Mouse (Mus musculus): ENCODE data around the gene Gtdc1. TPM values are rescaled to one million over a fixed set of nuclear protein-coding genes. Genes with fewer than 3 reads are reported as not detected.
A peak's percentile ranks its signal among the peaks of the same experiment; 100 is the strongest.

Gene Gtdc1
- polyA plus RNA-seq, 1 experiment = 7.2 TPM

DNA sequence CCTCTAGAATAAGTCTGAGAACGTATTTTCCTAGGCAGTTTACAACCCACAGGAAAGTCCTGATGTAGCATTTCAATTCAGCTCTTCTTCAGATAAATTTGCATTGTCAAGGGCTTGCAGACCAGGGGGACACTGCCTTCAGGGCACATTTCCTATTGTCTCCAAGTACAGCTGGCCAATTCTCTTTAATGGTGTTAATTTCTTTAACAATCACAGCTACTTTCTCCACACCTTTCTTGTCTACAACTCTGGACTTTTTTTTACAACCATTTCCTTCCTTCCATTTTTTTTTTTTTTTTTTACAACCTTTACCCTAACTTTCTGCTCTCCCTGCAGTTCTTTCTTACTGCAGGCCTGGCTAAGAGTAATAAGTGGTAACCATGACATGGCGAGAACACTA lies 97.7 kb downstream of the Gtdc1 start:
- DNase-seq = no peak
- Histone ChIP-seq H3K27me3 (replicated peaks; ENCODE audit: control insufficient read depth, insufficient read depth, low read length) (no peaks in the 10 kb centered on the region), H3K4me3 (ENCODE audit: insufficient read depth, low read depth, low read length) (no peak overlapping the region), H3K36me3 (ENCODE audit: control insufficient read depth, insufficient read depth, low read length) (no peaks in the 10 kb centered on the region), H3K27ac (ENCODE audit: insufficient read depth, low read depth, low read length) (no peak overlapping the region), H3K4me1 (ENCODE audit: control insufficient read depth, insufficient read depth, low read length) (no peaks in the 10 kb centered on the region)
- no peak for TF ChIP-seq POLR2A (IDR thresholded peaks at IDR 0.05; ENCODE audit: low read depth, low read length)
- WGBS = 78% methylated on average over 2 of the region's 2 CpGs

DNA sequence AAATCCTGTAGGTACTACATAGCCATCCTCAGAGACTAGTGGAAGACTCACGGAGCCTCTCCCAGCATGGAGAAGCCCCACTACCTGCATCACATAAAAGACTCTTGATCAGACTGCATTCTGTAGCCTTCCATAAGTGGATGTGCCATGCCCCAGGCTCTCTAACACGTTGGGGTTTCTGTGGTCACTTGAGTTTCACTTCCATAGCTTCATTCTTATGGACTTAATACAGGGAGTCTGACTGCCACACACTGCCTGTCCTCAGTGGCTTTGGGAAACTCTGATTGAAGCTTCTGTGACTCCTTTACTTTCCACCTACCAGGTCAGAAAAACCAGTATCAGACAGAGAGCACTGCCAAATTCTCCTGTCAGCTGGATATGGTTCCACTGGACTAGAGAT lies 98.1 kb downstream of the Gtdc1 start:
- H3K27ac ChIP-seq (ENCODE audit: insufficient read depth, low read depth, low read length) = no peak overlapping the region
- DNase-seq = no peak
- no peaks in the 10 kb centered on the region for H3K4me1 ChIP-seq (ENCODE audit: control insufficient read depth, insufficient read depth, low read length)
- no peaks in the 10 kb centered on the region for H3K27me3 ChIP-seq (replicated peaks; ENCODE audit: control insufficient read depth, insufficient read depth, low read length)
- H3K4me3 ChIP-seq (ENCODE audit: insufficient read depth, low read depth, low read length) = no peak overlapping the region
- 94% methylated on average over 2 of the region's 2 CpGs for WGBS
- no peaks in the 10 kb centered on the region for H3K36me3 ChIP-seq (ENCODE audit: control insufficient read depth, insufficient read depth, low read length)
- TF ChIP-seq CTCF (conservative IDR thresholded peaks at IDR 0.05; ENCODE audit: insufficient read depth, insufficient read length, low read depth, low read length) = no peak
- no peak for TF ChIP-seq POLR2A (IDR thresholded peaks at IDR 0.05; ENCODE audit: low read depth, low read length)

DNA sequence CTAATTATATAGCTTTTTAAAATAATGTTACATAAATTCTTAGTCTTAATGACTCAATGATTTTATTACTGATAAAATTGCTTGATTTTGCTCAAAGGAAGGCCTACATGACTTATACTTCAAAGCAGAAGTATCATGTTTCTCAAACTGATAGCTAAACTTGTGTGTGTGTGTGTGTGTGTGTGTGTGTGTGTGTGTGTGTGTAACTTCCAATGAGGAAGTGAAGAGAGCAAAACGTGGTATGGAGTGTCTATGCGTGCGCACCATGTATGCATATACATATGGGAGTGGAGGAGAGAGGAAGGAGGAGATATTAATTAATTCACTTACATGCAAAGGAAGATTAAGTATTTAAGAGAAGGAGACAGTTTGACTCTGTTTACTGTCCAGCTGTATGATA lies 100.8 kb downstream of the Gtdc1 start:
- no peak for DNase-seq
- WGBS = 82% methylated on average over 3 of the region's 3 CpGs
- no peak overlapping the region for H3K27ac ChIP-seq (ENCODE audit: insufficient read depth, low read depth, low read length)
- no peak overlapping the region for H3K4me3 ChIP-seq (ENCODE audit: insufficient read depth, low read depth, low read length)
- no peaks in the 10 kb centered on the region for H3K27me3 ChIP-seq (replicated peaks; ENCODE audit: control insufficient read depth, insufficient read depth, low read length)
- no peaks in the 10 kb centered on the region for H3K36me3 ChIP-seq (ENCODE audit: control insufficient read depth, insufficient read depth, low read length)
- TF ChIP-seq CTCF (conservative IDR thresholded peaks at IDR 0.05; ENCODE audit: insufficient read depth, insufficient read length, low read depth, low read length) = no peak
- no peak for TF ChIP-seq POLR2A (IDR thresholded peaks at IDR 0.05; ENCODE audit: low read depth, low read length)
- H3K4me1 ChIP-seq (ENCODE audit: control insufficient read depth, insufficient read depth, low read length) = no peaks in the 10 kb centered on the region

DNA sequence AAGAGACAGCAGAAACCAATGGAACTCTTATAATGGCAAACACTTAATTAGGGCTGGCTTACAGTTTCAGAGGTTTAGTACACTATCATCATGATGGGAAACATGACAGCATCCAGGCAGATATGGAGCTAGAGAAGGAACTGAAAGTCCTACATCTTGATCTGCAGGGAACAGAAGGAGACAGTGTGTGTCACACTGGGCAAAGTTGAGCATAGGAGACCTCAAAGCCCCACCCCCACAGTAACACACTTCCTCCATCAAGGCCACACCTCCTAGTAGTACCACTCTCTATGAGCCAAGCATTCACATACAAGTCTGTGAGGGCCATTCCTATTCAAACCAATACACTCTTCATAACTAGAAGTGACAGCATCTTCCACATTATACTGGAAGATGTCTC lies 109.7 kb downstream of the Gtdc1 start:
- no peak for TF ChIP-seq CTCF (conservative IDR thresholded peaks at IDR 0.05; ENCODE audit: insufficient read depth, insufficient read length, low read depth, low read length)
- no peak for DNase-seq
- no peak overlapping the region for H3K4me3 ChIP-seq (ENCODE audit: insufficient read depth, low read depth, low read length)
- H3K27ac ChIP-seq (ENCODE audit: insufficient read depth, low read depth, low read length) = no peak overlapping the region
- H3K27me3 ChIP-seq (replicated peaks; ENCODE audit: control insufficient read depth, insufficient read depth, low read length) = no peaks in the 10 kb centered on the region
- H3K36me3 ChIP-seq (ENCODE audit: control insufficient read depth, insufficient read depth, low read length) = no peaks in the 10 kb centered on the region
- H3K4me1 ChIP-seq (ENCODE audit: control insufficient read depth, insufficient read depth, low read length) = no peaks in the 10 kb centered on the region

DNA sequence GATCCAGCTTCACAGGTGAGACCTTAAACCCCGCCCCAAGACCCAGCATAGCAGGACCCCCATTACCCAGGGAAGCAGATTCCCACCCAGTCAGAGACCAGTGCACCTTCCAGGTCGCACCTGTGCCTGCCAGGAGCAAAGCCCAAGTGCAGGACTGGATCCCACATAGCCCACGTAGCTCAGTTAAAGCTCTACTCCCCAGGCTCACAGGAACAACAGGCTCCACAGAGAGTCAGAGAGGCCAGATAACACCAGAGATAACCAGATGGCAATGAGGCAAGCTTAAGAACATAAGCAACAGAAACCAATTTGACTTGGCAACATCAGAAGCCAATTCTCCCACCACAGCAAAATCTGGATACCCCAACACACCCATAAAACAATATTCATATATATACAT lies 113.7 kb downstream of the Gtdc1 start:
- 83% methylated on average over 3 of the region's 3 CpGs for WGBS

DNA sequence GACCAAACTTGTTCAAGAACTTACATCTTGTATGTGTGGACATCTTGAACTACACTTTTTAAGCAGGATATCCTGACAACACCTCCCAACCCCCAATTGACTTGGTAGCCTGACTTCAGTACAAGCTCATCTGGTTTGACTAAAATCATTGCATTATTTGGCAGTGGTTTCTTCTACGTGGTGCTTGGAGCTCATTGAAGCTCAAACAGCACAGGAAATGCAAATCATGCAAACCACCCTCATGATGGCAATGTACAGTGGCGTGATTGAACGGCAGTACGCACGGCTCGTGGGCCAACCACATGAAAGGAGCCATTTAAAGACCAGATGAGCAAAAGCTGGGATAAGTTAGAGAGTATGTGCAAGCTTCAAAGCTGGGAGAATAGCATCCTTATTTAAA lies 123.0 kb downstream of the Gtdc1 start:
- H3K4me3 ChIP-seq (ENCODE audit: insufficient read depth, low read depth, low read length) = no peak overlapping the region
- H3K27ac ChIP-seq (ENCODE audit: insufficient read depth, low read depth, low read length) = no peak overlapping the region
- H3K4me1 ChIP-seq (ENCODE audit: control insufficient read depth, insufficient read depth, low read length) = no peaks in the 10 kb centered on the region
- DNase-seq = no peak
- TF ChIP-seq CTCF (conservative IDR thresholded peaks at IDR 0.05; ENCODE audit: insufficient read depth, insufficient read length, low read depth, low read length) = no peak
- TF ChIP-seq POLR2A (IDR thresholded peaks at IDR 0.05; ENCODE audit: low read depth, low read length) = no peak
- H3K27me3 ChIP-seq (replicated peaks; ENCODE audit: control insufficient read depth, insufficient read depth, low read length) = no peaks in the 10 kb centered on the region
- WGBS = 87% methylated on average over 6 of the region's 6 CpGs
- no peaks in the 10 kb centered on the region for H3K36me3 ChIP-seq (ENCODE audit: control insufficient read depth, insufficient read depth, low read length)

More for the DNA sequence above, 113.7 kb downstream of the Gtdc1 start:
- DNase-seq = no peak
- Histone ChIP-seq H3K27ac (ENCODE audit: insufficient read depth, low read depth, low read length) (no peak overlapping the region), H3K27me3 (replicated peaks; ENCODE audit: control insufficient read depth, insufficient read depth, low read length) (no peaks in the 10 kb centered on the region), H3K4me3 (ENCODE audit: insufficient read depth, low read depth, low read length) (no peak overlapping the region), H3K4me1 (ENCODE audit: control insufficient read depth, insufficient read depth, low read length) (no peaks in the 10 kb centered on the region), H3K36me3 (ENCODE audit: control insufficient read depth, insufficient read depth, low read length) (no peaks in the 10 kb centered on the region)
- TF ChIP-seq POLR2A (IDR thresholded peaks at IDR 0.05; ENCODE audit: low read depth, low read length) (no peak), CTCF (conservative IDR thresholded peaks at IDR 0.05; ENCODE audit: insufficient read depth, insufficient read length, low read depth, low read length) (no peak)

DNA sequence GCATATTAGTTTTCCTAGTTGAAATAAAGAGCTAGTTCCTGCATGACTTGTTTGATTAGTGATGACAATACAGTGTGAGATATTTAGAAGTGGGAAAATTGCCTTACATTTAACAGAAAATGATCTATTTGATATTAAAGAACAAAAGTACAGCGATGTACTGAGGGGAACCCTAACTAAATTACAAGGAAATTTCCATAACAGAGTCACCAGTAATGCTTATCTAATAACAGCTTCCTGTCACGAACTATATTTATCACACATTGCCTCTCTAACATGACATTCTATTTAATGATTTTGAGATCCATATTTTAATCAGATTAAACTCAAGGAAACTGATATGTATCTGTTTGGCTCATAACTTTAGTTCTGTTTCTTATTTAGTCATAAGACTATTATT lies 126.1 kb downstream of the Gtdc1 start:
- no peaks in the 10 kb centered on the region for H3K4me1 ChIP-seq (ENCODE audit: control insufficient read depth, insufficient read depth, low read length)
- 57% methylated on average over 2 of the region's 2 CpGs for WGBS
- H3K27ac ChIP-seq (ENCODE audit: insufficient read depth, low read depth, low read length) = no peak overlapping the region
- no peaks in the 10 kb centered on the region for H3K36me3 ChIP-seq (ENCODE audit: control insufficient read depth, insufficient read depth, low read length)
- TF ChIP-seq POLR2A (IDR thresholded peaks at IDR 0.05; ENCODE audit: low read depth, low read length) = no peak
- no peaks in the 10 kb centered on the region for H3K27me3 ChIP-seq (replicated peaks; ENCODE audit: control insufficient read depth, insufficient read depth, low read length)
- no peak for DNase-seq
- no peak overlapping the region for H3K4me3 ChIP-seq (ENCODE audit: insufficient read depth, low read depth, low read length)

DNA sequence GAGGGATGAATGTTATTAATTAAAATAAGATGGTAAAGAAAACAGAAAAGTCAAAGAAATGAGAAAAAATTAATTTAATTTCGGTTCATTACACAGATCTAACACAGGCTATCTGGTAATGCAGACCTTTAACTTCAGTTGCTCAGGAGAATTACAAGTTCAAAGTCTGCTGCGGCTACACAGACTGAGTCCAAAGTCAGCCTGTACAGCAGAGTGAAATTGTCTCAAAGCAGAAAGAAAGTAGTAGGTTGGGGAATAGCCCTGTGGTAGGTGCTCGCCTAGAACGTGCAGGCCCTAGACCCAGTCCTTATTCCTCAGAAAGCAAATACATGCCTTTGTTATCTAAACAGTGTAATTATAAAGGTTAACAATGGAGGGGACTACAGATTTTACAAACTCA lies 135.6 kb downstream of the Gtdc1 start:
- Histone ChIP-seq H3K4me1 (ENCODE audit: control insufficient read depth, insufficient read depth, low read length) (no peaks in the 10 kb centered on the region), H3K4me3 (ENCODE audit: insufficient read depth, low read depth, low read length) (no peak overlapping the region), H3K27ac (ENCODE audit: insufficient read depth, low read depth, low read length) (no peak overlapping the region), H3K27me3 (replicated peaks; ENCODE audit: control insufficient read depth, insufficient read depth, low read length) (no peaks in the 10 kb centered on the region), H3K36me3 (ENCODE audit: control insufficient read depth, insufficient read depth, low read length) (no peaks in the 10 kb centered on the region)
- TF ChIP-seq POLR2A (IDR thresholded peaks at IDR 0.05; ENCODE audit: low read depth, low read length) (no peak), CTCF (conservative IDR thresholded peaks at IDR 0.05; ENCODE audit: insufficient read depth, insufficient read length, low read depth, low read length) (no peak)
- peak; percentile 77 for DNase-seq
- WGBS = 61% methylated on average over 4 of the region's 4 CpGs
